Mouse (Mus musculus): ENCODE measurements around the gene Tmem56.

The Tmem56 gene

DNA sequence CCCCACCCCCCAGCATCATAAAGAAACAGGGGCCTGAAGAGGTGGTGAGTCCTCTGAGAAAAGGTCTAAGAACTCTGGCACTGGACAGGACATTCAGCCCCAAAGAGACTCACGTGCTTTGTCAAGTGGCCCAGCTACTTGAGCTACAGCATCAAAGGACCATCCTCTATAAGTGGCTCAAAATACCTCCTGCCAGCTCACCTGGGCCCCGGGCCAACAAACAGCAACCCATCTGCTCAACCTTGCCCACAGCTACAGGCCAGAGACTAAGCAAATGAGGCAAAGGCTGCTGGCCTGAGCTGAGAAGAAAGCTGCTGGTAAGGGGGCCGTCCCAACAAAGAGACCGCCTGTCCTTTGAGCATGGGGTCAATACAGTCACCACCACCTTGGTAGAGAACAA, 5.3 kb downstream of the Tmem56 start:
- DNase-seq (ENCODE audit: low spot score), result no peak

DNA sequence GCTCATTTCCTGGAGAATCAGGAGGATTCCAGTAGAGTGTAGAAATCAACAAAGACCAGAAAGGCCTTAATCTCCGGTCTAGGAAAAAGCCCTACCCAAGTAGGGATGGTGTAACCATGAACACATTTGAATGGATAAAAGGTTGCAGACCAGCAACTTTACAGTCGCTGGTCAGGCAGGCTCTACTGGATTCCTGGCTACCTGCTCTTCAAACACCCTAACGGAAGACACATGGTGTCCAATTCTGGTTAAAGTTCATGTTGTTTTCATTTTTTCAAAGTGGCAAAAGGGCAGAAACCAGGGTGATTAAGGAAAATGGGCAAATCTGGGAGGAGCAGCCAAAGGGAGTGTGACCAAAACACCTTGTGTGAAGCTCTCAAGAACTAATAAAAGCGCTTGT, 5.9 kb downstream of the Tmem56 start:
- DNase-seq (ENCODE audit: low spot score), result no peak

DNA sequence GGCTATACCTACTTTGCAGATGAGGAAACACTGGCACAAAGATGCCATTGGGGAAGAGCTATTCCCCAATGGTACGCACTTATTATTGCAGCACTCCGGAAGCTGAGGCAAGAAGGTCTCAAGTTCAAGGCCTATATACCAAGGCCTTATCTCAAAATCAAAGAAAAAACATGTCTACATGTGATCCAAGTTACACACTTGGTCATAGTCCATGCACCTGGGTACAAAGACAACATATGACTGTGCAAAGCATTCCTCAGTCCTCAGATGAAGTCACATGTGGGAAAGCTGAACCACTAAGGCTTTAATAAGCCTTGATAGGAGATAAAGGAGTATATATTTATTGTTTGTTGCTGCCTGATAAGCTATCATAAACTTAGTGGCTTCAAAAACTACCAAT, 8.9 kb downstream of the Tmem56 start:
- DNase-seq (ENCODE audit: low spot score), result no peak

DNA sequence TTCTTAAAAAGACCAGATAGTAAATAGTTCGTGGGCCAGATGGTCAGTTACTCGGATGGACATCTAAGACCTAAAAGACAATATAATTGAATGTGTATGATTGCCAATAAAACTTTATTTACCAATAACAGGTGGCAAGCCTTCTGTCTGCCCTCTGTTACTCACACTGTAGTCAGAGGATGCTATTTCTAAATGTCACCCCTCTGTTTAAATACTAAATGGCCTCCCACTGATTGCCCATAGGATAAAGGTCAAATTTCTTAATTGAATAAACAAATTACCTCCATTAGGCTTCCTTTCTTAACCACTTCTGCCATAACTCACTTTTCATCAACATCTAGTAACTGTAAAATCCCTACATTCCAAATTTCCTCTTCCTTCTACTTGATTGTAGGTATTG, 10.3 kb downstream of the Tmem56 start:
- no peak for DNase-seq (ENCODE audit: low spot score)

DNA sequence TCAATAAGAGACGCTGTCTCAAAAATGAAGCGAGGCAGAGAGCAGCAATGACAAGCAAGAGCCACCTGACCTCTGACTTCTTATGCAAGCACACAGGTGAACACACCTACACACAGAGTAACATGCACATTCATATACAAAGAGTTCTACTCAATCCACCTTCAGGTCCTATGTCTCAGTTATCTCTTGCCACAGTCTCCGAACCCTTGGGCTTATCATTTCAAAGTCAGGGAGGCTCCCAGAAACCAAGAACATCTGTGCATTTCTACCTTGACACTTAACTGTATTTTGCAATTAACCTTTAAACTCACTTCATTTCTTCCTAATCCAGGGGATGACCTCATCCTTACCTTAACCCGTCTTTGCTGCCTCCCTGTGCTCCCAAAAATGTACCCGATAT, 15.6 kb downstream of the Tmem56 start:
- no peak for DNase-seq (ENCODE audit: low spot score)

DNA sequence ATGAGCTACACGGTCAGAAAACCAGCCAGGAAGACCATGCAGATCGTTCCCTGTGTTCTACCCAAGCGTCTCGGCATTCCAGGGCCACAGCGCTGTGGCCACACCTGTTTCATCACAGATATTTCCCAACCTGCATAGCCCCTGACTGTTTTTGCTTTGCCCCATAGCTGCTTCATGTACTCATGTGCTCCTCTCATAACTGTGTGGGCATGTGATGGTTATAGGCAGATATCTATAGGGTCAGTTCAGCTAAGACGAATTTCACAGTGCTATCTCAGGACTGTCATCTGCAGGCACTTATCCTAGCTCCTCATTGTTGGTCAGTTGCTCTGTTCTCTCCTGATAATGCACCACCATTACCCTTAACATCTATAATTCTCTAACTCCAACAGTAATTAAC, 18.7 kb downstream of the Tmem56 start:
- no peak for DNase-seq (ENCODE audit: low spot score)

DNA sequence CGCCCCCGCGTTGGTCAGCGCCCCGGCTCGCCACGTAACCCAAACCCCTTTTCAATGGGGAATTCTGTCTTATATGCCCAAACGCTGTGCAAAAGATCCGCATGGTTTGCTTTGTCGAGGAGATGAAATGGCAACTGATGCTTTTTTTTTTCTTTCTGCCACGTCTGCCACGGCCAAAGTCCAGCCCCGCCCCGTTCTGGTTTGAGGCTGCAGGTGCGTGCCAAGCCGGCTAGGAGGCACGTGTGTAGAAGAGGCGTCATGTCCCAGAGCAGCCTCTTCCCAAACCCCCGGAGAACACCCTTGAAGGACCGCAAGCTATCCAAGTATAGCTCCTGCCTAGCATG, 19.7 kb downstream of the Tmem56 start:
- peak; percentile 58 for DNase-seq (ENCODE audit: low spot score)

DNA sequence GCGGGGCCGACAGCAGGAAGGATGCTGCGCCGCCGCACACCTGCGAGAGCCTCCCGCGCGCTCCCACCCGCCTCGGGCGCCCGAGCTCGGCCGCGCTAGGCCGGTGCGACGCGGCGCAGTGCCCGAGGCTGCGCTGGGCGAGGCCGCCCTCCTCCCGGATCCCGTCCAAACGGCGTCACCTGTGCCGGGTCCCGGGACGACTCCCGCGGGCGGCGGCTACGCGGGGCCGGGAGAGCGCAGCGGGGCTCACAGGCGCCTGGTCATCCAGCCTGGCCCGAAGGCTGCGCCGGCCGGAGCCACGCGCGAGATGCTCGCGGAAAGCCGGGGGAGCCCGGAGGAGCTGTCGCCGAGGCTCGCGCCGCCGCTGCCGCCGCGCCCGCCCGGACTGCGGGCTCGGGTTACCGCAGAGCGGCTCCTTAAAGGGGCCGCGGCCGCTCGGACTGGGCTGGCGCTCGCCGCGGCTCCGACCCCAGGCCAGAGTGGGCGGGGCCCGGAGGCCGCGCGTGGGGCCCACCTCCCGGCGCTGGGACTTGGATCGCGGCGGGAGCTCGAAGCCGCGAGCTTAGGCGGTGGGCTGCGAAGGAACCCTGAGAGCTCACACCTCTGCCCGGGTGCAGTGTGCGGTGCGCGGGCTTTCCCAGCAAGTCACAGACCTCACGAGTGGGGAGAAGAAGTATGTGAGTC, 20.2 kb downstream of the Tmem56 start:
- DNase-seq (ENCODE audit: low spot score), result peak; percentile 66

DNA sequence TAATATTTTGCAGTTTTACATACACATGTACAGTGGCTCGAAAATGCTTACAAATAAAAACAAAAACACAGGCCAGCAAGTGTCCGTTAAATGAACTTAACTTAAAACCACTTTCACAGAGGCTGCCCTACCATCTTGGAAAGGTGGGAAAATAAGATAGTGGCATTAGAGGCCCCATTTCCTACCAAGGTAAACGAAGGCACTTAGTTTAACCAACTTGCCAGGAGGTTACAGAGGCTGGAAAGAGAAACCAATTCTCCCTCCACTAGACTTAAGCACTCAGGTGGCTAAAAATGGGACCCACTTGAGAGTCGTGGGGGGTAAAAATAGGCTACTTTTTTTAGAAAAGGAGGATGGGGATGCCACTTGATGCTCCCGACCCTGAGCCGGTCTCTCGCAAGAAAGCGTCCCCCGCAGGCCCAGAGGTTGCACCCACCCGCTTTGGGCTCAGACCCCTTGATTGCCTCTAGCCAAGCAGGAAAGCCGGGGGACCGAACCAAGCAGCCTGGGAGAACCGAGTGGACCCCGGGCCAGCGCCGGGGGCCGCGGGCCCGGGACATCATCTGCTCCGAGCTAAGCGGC, 20.9 kb downstream of the Tmem56 start:
- peak; percentile 13 for DNase-seq (ENCODE audit: low spot score)

DNA sequence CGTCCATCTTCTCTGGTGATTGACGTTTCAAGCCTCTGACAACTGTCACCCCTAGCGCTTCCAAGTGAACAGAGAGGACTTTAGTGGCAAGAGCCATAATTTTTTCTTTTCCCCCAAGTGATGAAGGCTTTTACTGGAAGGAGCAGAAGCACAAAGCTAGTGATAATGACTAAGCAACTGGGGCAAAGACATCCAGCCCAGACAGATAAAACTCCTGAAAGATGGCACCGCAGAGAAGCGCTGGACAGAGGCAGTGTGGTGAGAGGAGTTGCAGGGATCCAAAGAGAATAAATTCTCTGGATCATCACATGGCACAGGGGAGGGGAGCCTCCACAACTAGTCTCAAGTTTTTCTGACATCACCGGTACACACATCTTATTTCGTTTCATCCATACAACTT, 21.6 kb downstream of the Tmem56 start:
- DNase-seq (ENCODE audit: low spot score), result no peak

DNA sequence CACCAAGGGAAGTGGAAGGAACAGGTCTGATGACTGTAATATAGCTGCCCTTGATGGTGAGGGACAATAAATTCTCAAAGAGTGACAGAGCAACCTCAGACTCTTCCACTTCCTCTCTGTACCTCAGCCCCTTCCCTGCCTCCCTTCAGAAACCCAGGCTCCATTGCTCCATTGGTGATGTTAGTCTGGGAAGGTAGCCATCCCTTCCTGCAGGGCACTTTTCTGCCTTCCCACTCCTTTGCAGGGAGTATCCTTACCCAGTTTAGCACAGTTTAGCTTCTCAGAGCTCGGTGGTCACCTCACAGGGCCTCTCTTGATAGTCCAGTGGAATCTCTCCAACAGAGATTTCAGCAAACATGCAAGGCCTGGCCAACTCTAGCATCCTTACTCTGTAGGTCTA, 22.1 kb downstream of the Tmem56 start:
- no peak for DNase-seq (ENCODE audit: low spot score)

DNA sequence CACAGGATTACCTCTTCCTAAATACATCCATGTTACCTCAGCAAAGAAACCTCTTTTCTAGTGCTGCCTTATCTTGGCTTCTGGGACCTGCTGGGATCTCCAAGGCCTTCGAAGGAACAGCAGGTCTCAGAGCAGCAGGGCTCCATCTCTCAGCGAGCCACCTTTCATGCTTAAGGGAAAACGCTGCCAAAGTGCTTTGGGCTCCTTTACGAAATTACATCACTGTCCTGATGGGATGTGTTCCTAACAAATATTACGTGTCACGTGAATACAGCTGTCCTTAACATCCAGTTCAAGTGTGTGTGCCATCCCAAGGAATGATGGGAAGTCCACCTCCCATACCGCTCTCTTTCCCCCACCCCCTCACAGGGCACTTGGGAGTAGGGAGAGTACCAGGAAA, 22.9 kb downstream of the Tmem56 start:
- no peak for DNase-seq (ENCODE audit: low spot score)

DNA sequence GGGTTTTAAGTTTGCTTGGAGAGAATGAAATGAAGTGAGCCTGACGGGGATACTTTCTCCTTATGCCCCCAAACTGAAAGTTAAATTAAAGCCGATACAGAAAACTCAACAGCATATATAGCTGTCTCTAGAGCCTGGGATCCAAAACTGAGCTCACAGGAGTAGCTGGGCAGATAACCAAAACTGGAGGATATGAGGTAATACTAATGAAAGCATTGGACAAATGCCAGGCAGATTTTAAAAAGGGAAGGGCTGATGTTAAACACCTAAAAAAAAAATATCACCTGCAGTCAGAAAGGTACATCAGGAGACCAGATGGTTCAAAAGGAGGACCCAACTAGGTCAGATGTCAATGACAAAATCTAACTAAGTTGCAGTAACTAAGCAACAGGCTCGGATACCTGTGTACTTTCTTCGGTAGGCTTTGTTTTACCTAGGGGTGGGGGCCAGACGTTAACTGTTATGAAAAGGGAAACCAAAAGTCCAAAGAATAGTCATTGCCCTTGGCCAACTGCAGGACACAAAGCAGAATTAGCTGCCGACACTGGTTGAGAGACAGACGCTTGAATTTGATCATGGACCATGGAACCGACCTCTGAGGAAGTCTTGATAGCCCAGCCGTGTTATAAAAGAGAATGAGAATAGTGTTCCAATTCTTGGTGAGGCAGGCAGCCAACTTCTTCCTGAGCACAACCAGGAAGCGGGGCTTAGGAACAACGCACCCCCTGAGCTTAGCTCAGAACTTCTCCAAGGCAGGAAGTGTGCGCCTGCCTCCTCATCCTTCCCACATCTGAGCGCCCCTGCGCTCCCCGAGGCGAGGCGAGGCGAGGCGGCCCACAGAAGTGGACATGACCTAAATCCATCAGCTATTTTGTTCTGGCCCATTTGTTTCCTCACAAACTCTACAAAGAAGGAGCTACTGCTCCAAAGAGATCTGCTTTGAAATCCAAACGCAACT, 24.1 kb downstream of the Tmem56 start:
- no peak for DNase-seq (ENCODE audit: low spot score)

DNA sequence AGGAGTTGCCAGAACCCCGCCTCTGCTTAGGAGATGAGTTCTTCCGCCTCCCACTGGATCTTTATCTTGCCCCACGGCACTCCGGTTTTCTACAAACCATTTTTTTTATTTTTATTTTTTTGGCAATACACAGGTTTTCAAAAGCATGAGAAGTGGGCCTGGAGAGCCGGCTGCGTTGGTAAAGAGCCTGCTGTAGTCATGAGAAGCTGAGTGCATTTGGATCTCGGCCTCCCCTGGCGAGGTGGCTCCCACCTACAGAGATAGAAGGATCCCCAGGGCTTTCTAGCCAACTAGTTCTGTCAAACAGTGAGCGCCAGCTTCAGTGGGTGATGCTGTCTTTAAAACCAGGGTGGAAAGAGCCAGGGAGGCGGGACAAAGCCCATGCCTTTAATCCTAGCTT, 25.5 kb downstream of the Tmem56 start:
- no peak for DNase-seq (ENCODE audit: low spot score)

DNA sequence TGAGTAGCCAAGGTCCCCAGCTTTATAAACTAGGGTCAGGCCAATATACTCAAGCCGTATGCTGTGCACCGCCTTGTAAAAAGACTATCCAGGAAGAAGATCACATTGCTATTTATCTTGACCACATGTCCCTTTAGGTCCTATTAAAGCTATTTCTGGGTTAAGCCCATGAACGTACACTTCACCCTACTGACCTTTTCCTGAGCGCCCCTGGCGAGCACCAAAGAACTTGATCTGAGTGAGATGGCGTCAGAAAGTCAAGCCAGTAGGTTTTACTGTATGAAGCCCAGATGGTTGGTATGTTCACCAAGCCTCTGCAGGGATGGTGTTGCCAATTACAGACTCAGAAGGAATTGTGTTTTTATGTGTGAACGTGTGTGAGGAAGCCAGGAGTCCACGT, 26.8 kb downstream of the Tmem56 start:
- no peak for DNase-seq (ENCODE audit: low spot score)

DNA sequence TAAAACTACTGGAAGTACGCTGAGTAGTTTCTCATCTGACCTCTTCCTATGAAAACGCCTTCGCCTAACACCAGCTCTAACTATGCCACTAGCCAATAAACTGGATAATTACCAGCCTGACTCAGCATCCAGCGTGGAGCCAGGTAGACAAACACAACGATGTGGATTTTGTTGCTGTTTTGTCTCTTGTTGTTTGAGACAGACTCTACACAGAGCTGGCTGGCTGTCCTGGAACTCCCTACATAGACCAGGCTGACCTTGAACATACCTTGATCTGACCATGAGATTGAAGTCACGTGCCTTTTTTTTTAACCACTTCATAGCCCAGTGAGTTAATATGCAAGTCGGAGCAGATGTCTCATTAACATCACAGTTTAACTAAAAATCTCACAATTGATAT, 27.4 kb downstream of the Tmem56 start:
- no peak for DNase-seq (ENCODE audit: low spot score)

DNA sequence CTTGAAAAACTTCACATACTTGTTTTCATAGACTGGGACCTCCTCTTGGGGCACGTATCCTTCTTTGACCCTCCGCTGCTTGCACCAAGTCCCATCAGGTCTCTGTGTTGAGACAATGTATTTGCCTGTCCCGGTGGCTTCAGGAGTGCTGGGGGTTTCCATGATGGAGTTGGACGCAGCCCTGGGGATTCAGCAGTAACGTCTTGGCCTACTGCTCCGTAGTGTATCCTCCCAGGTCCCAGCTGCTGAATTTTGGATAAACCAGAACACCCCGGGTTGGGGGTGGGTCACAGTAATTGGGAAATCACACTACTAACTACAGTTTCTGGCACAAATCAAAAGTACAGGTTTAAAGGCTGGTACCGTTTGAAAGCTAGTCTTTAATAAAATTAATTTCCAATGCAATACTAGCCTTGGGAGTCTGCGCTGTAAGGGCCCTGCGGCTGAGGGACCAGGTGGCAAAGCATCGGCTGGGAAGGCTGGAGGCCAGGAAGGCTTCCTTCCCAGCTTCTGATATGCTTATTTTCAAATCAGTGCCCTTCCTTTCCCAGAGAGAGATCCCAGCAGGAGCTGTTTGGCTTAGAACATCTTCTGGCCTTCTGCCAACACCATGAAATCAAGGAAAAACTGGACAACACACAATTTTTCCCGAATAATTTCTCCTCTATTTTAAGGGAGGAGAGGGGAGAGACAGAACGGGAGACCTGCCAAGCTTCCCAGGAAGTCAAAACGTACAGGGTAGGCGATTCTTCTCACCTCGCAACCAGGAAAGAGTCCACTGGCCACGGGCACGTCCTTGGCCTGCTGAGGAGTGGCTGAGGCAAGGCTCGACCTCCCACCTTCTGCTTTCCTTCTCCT, 32.1 kb downstream of the Tmem56 start:
- no peak for DNase-seq (ENCODE audit: low spot score)

DNA sequence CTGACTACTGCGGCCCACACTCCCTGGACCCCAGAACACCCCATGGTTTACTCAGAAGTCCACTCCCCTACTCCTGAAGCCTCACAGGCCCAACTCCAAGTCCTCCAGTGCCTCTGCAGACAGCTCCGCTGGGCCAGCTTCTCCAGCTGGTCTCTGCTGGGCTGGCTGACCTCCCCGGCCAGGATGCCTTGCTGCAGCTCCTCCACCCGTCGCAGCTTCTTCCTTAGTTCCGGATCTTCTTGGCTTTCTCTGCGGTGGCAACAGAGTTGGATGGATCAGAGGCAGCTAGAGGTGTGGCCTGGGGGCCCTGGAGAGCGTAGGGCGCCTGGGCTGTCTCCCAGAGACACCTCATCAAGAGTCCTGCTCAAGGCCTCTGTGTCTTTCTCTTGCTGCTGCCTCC, 32.9 kb downstream of the Tmem56 start:
- DNase-seq (ENCODE audit: low spot score), result no peak

DNA sequence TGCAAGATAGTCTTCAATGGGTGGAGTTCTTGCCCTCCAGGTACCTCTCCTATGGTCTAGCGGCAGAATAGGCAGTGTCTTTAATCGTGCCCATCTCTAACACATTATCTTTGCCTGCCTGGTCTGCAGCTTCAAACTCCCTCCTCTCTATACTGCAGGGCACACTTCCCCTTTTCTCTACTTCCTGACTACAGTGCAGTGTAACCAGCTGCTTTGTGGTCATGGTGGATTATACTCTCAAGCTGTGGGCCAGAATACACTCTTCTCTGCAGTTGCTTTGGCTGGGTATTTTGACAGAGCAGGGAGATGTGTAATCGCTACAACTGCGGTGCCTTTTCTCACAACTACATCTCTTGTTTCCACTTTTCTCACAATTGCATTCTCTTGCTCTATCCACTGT, 40.0 kb downstream of the Tmem56 start:
- no peak for DNase-seq (ENCODE audit: low spot score)

DNA sequence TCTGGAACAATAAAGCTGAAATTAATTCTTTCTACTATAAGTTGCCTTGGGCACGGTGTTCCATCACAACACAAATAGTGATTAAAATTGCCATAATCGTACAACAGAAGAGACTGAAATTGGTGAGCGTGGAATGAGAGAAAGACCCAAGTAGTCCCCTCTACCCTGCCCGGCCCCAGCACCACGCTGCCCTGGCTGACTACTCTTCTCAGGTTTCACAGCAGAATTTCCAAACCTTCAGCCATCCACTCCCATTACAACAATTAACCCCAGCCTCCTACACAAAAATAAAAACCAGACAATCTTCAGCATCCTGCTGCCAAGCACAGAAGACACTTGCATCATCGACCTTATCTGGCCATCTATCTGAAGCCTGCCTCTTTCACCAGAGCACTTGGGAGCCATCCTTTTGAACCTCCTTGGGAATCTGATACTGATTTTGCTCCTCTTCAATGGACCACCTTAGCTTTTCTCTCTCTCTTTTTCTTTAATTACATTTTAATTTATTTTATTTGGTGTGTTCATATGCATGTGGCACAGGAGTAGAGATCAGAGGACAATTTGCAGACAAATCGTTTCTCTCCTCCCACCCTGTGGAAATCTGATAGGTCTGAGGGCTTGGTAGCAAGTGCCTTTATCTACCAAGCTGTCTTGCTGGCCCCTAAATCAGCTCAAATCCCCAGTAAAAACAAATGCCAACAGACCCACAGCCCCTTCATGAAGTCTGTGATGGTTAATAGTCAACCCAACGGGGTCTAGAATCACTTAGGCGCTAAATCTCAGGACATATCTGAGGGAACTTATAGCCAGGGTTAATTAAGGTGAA, 40.6 kb downstream of the Tmem56 start:
- DNase-seq (ENCODE audit: low spot score), result no peak

DNA sequence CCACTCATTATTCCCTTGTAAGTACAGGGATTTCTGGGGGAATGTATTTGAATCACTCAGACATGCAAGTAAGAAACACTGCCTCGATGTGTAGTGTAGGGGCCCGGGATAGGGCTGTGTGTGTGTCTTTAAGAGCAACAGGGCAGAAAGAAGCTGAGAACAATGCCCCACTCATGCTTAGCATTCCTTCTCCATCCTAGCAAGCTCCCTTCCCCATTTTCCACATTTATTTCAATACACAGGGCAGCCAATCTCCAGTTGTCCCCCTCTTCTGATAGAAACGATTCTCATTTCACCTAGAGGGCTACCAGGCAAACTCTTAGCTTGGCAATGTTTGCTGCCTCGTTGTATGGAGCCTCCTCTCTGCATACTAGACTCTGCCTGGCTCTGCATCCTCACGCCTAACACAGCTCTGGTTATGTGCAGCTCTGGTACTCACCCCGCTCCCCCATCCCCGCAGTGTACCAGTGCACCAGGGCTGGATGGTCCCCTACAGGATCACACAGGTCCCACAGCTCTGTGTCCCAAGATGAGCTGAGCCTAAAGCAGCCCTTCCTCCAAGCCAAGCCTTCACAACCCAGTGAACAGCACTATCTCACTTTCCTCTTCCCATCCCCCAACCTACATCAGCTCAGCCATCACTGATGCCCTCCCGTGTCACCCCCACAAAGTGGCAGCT, 42.4 kb downstream of the Tmem56 start:
- DNase-seq (ENCODE audit: low spot score), result no peak
